Mouse (Mus musculus): Measurements from ENCODE around the gene Flt1. TPM values are rescaled to one million over a fixed set of nuclear protein-coding genes. Genes with fewer than 3 reads are reported as not detected.

Flt1 gene
- polyA plus RNA-seq, 1 experiment = 2.9 TPM

DNA sequence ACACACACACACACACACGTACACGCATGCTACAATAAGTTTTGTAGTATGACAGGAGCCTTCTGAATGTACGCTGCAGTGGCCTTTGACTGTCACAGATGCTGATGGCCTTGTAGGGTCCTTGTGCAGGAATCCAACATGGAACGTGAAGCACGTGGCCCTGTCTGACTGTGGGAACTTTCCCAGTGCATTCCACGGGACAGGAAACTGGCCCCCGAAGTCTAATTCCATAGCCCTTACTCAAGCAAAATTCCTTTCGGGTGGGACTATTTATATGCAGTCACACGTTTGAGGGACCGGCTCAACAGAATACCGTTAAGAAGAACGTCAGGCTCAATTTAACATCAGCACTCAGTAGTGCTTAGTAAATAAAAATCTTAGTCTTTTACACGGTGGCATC, 119.1 kb downstream of the Flt1 start:
- Histone ChIP-seq H3K4me3 (ENCODE audit: extremely low read depth, insufficient read depth, insufficient read length) (no peak overlapping the region), H3K4me1 (ENCODE audit: control insufficient read depth, insufficient read depth, insufficient read length) (no peaks in the 10 kb centered on the region), H3K36me3 (ENCODE audit: control insufficient read depth, insufficient read depth, low read length) (no peaks in the 10 kb centered on the region), H3K27ac (ENCODE audit: insufficient read depth, low read length) (no peak overlapping the region), H3K27me3 (ENCODE audit: control insufficient read depth, insufficient read depth, low read length) (no peaks in the 10 kb centered on the region)
- WGBS = 88% methylated on average over 13 of the region's 13 CpGs
- TF ChIP-seq POLR2A (IDR thresholded peaks at IDR 0.05; ENCODE audit: low read depth, low read length) (no peak), CTCF (IDR thresholded peaks at IDR 0.05; ENCODE audit: extremely low read depth, insufficient read depth, insufficient read length, insufficient replicate concordance) (no peak)
- no peak for DNase-seq (ENCODE audit: low read depth in 1 of 2, low spot score in 2 of 2)

DNA sequence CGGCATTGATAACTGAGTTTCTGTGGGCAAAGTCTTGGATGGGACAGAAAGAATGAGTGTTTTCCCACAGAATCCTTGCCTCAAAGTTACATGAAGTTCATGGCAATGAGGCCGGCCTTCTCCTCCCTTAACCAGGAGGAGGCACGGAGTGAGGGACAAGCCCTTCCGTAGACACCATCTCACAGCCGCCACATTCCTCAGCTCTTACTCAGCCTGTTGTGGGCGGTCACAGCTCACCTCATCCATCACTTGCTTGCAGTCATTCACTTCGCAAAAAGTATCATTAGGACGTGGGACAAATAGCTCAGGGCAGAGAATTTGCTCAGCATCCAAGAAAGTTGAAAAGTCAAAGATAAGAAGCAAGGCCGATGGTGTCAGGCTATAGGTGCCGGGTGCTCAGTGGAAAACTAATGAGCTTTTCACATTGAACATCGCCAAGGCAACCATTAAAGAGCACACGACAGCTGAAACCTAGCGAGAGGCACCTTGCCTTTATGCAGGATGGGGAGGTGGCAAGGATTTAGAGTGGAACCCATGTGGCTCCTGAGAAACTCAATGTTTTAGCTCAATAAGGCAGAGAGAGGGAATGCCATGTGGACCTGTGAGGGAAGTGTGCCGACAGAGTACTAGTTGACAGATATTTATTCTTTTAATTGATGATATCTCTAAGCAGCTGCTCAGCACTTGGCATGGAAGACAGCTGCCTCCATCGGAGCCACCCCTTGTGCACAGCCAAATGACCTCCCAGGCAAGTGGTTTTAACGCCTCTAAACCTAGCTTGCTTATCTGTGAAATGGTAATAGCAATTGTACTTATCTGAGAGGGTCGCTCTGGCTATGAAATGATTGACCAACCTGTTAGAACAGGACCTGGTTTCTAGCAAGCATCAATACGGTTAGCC, 124.1 kb downstream of the Flt1 start:
- no peaks in the 10 kb centered on the region for H3K27me3 ChIP-seq (ENCODE audit: control insufficient read depth, insufficient read depth, low read length)
- 86% methylated on average over 18 of the region's 18 CpGs for WGBS
- no peak for DNase-seq (ENCODE audit: low read depth in 1 of 2, low spot score in 2 of 2)

GRCm38 (mm10) chr5:147597825-147598224, 128.0 kb downstream of the Flt1 start:
- no peak overlapping the region for H3K27ac ChIP-seq (ENCODE audit: insufficient read depth, low read length)
- 83% methylated on average over 16 of the region's 16 CpGs for WGBS
- no peak for DNase-seq (ENCODE audit: low read depth in 1 of 2, low spot score in 2 of 2)

More for the DNA sequence above, 124.1 kb downstream of the Flt1 start:
- Histone ChIP-seq H3K4me1 (ENCODE audit: control insufficient read depth, insufficient read depth, insufficient read length) (no peaks in the 10 kb centered on the region; the same call in 1 of the 2 replicates), H3K36me3 (ENCODE audit: control insufficient read depth, insufficient read depth, low read length) (no peaks in the 10 kb centered on the region), H3K27ac (ENCODE audit: insufficient read depth, low read length) (no peak overlapping the region), H3K4me3 (ENCODE audit: extremely low read depth, insufficient read depth, insufficient read length) (no peak overlapping the region)
- TF ChIP-seq POLR2A (IDR thresholded peaks at IDR 0.05; ENCODE audit: low read depth, low read length) (no peak), CTCF (IDR thresholded peaks at IDR 0.05; ENCODE audit: extremely low read depth, insufficient read depth, insufficient read length, insufficient replicate concordance) (no peak)

GRCm38 (mm10) chr5:147589814-147590213, 136.0 kb downstream of the Flt1 start:
- TF ChIP-seq POLR2A (IDR thresholded peaks at IDR 0.05; ENCODE audit: low read depth, low read length) (no peak), CTCF (IDR thresholded peaks at IDR 0.05; ENCODE audit: extremely low read depth, insufficient read depth, insufficient read length, insufficient replicate concordance) (no peak)
- no peak for DNase-seq (ENCODE audit: low read depth in 1 of 2, low spot score in 2 of 2)
- 30% methylated on average over 12 of the region's 12 CpGs for WGBS
- H3K36me3 ChIP-seq (ENCODE audit: control insufficient read depth, insufficient read depth, low read length) = no peaks in the 10 kb centered on the region
- no peak overlapping the region for H3K27ac ChIP-seq (ENCODE audit: insufficient read depth, low read length)
- H3K4me1 ChIP-seq (ENCODE audit: control insufficient read depth, insufficient read depth, insufficient read length) = no peaks in the 10 kb centered on the region
- H3K27me3 ChIP-seq (ENCODE audit: control insufficient read depth, insufficient read depth, low read length) = no peaks in the 10 kb centered on the region
- H3K4me3 ChIP-seq (ENCODE audit: extremely low read depth, insufficient read depth, insufficient read length) = no peak overlapping the region

More at GRCm38 (mm10) chr5:147597825-147598224, 128.0 kb downstream of the Flt1 start:
- no peaks in the 10 kb centered on the region; the same call in 1 of the 2 replicates for H3K4me1 ChIP-seq (ENCODE audit: control insufficient read depth, insufficient read depth, insufficient read length)
- H3K36me3 ChIP-seq (ENCODE audit: control insufficient read depth, insufficient read depth, low read length) = no peaks in the 10 kb centered on the region
- H3K27me3 ChIP-seq (ENCODE audit: control insufficient read depth, insufficient read depth, low read length) = no peaks in the 10 kb centered on the region
- TF ChIP-seq CTCF (IDR thresholded peaks at IDR 0.05; ENCODE audit: extremely low read depth, insufficient read depth, insufficient read length, insufficient replicate concordance) (no peak), POLR2A (IDR thresholded peaks at IDR 0.05; ENCODE audit: low read depth, low read length) (no peak)
- H3K4me3 ChIP-seq (ENCODE audit: extremely low read depth, insufficient read depth, insufficient read length) = no peak overlapping the region

DNA sequence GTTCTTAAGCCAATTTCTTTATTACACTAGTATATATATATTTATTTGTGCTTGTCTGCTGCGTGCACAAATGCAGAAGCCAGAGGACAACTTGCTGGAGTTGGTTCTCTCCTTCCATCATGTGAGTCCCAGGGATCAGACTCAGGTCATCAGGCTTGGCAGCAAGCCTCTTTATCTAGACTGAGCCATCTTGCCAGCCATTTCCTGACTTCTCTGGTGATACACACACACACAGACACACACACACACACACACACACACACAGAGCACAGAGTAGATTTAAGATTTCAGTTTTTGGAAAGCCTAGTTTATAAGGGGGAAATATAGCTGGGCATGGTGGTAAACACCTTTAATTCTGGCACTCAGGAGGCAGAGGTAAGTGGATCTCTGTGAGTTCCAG, 140.7 kb downstream of the Flt1 start:
- no peaks in the 10 kb centered on the region for H3K36me3 ChIP-seq (ENCODE audit: control insufficient read depth, insufficient read depth, low read length)
- TF ChIP-seq POLR2A (IDR thresholded peaks at IDR 0.05; ENCODE audit: low read depth, low read length) (no peak), CTCF (IDR thresholded peaks at IDR 0.05; ENCODE audit: extremely low read depth, insufficient read depth, insufficient read length, insufficient replicate concordance) (no peak)
- H3K27me3 ChIP-seq (ENCODE audit: control insufficient read depth, insufficient read depth, low read length) = no peaks in the 10 kb centered on the region
- no peaks in the 10 kb centered on the region for H3K4me1 ChIP-seq (ENCODE audit: control insufficient read depth, insufficient read depth, insufficient read length)
- 8% methylated on average over 1 of the region's 1 CpGs for WGBS
- H3K4me3 ChIP-seq (ENCODE audit: extremely low read depth, insufficient read depth, insufficient read length) = no peak overlapping the region
- no peak for DNase-seq (ENCODE audit: low read depth in 1 of 2, low spot score in 2 of 2)
- no peak overlapping the region for H3K27ac ChIP-seq (ENCODE audit: insufficient read depth, low read length)

GRCm38 (mm10) chr5:147584648-147585047, 141.2 kb downstream of the Flt1 start:
- H3K36me3 ChIP-seq (ENCODE audit: control insufficient read depth, insufficient read depth, low read length) = no peaks in the 10 kb centered on the region
- WGBS = 41% methylated on average over 9 of the region's 9 CpGs
- H3K4me1 ChIP-seq (ENCODE audit: control insufficient read depth, insufficient read depth, insufficient read length) = no peaks in the 10 kb centered on the region
- no peak overlapping the region for H3K27ac ChIP-seq (ENCODE audit: insufficient read depth, low read length)
- H3K27me3 ChIP-seq (ENCODE audit: control insufficient read depth, insufficient read depth, low read length) = no peaks in the 10 kb centered on the region
- TF ChIP-seq CTCF (IDR thresholded peaks at IDR 0.05; ENCODE audit: extremely low read depth, insufficient read depth, insufficient read length, insufficient replicate concordance) (no peak), POLR2A (IDR thresholded peaks at IDR 0.05; ENCODE audit: low read depth, low read length) (no peak)
- no peak overlapping the region for H3K4me3 ChIP-seq (ENCODE audit: extremely low read depth, insufficient read depth, insufficient read length)
- DNase-seq (ENCODE audit: low read depth in 1 of 2, low spot score in 2 of 2) = no peak
